Mouse (Mus musculus): ENCODE measurements around the gene Slc7a5.

The Slc7a5 gene

GRCm38 (mm10) chr8:121880818-121881217 is 26.7 kb downstream of the Slc7a5 start:
- no peak for DNase-seq (ENCODE audit: low spot score)

GRCm38 (mm10) chr8:121879712-121880111 is 27.8 kb downstream of the Slc7a5 start:
- no peak for DNase-seq (ENCODE audit: low spot score)

GRCm38 (mm10) chr8:121877828-121878480 is 29.5 kb downstream of the Slc7a5 start:
- DNase-seq (ENCODE audit: low spot score), result no peak

- DNase-seq (ENCODE audit: low spot score), result no peak
Measured at GRCm38 (mm10) chr8:121877212-121877611, 30.3 kb downstream of the Slc7a5 start.

GRCm38 (mm10) chr8:121875517-121875916 is 32.0 kb downstream of the Slc7a5 start:
- DNase-seq (ENCODE audit: low spot score), result no peak

- DNase-seq (ENCODE audit: low spot score), result no peak
Measured at GRCm38 (mm10) chr8:121875045-121875444, 32.4 kb downstream of the Slc7a5 start.

- peak; percentile 72 for DNase-seq (ENCODE audit: low spot score)
Measured at GRCm38 (mm10) chr8:121874031-121874430, 33.5 kb downstream of the Slc7a5 start.

GRCm38 (mm10) chr8:121871833-121872440 is 35.6 kb downstream of the Slc7a5 start:
- no peak for DNase-seq (ENCODE audit: low spot score)

GRCm38 (mm10) chr8:121870190-121870589 is 37.3 kb downstream of the Slc7a5 start:
- no peak for DNase-seq (ENCODE audit: low spot score)

GRCm38 (mm10) chr8:121868896-121869295 is 38.6 kb downstream of the Slc7a5 start:
- DNase-seq (ENCODE audit: low spot score), result peak; percentile 53

- DNase-seq (ENCODE audit: low spot score), result no peak
Measured at GRCm38 (mm10) chr8:121868196-121868595, 39.3 kb downstream of the Slc7a5 start.

- no peak for DNase-seq (ENCODE audit: low spot score)
Measured at GRCm38 (mm10) chr8:121865356-121865755, 42.1 kb downstream of the Slc7a5 start.

- DNase-seq (ENCODE audit: low spot score), result peak; percentile 86
Measured at GRCm38 (mm10) chr8:121861806-121862548, 45.5 kb downstream of the Slc7a5 start.

GRCm38 (mm10) chr8:121861276-121861675 is 46.2 kb downstream of the Slc7a5 start:
- peak; percentile 60 for DNase-seq (ENCODE audit: low spot score)

GRCm38 (mm10) chr8:121857747-121858146 is 49.7 kb downstream of the Slc7a5 start:
- no peak for DNase-seq (ENCODE audit: low spot score)

- peak; percentile 50 for DNase-seq (ENCODE audit: low spot score)
Measured at GRCm38 (mm10) chr8:121857331-121857730, 50.2 kb downstream of the Slc7a5 start.

GRCm38 (mm10) chr8:121856071-121856746 is 51.3 kb downstream of the Slc7a5 start:
- DNase-seq (ENCODE audit: low spot score), result no peak

GRCm38 (mm10) chr8:121853586-121853985 is 53.9 kb downstream of the Slc7a5 start:
- DNase-seq (ENCODE audit: low spot score), result no peak

GRCm38 (mm10) chr8:121852464-121852863 is 55.0 kb downstream of the Slc7a5 start:
- no peak for DNase-seq (ENCODE audit: low spot score)

- DNase-seq (ENCODE audit: low spot score), result no peak
Measured at GRCm38 (mm10) chr8:121851716-121852115, 55.8 kb downstream of the Slc7a5 start.

GRCm38 (mm10) chr8:121850821-121851470 is 56.5 kb downstream of the Slc7a5 start:
- peak; percentile 99 for DNase-seq (ENCODE audit: low spot score)

GRCm38 (mm10) chr8:121850436-121850820 is 57.1 kb downstream of the Slc7a5 start:
- peak; percentile 17 for DNase-seq (ENCODE audit: low spot score)

All from retina, embryonic 14.5 days (tissue).